Mouse (Mus musculus) ES-Bruce4 (cell line): ENCODE results near the gene Clcf1. TPM values are rescaled to one million over a fixed set of nuclear protein-coding genes. Genes with fewer than 3 reads are reported as not detected.
A peak's percentile ranks its signal among the peaks of the same experiment; 100 is the strongest.

Source experiments
- H3K27ac ChIP-seq: 2 replicates; pipeline ENCODE4 v1.5.1; 2012; ENCODE audit warnings: low read length, inconsistent platforms; ENCODE audit not compliant: insufficient read depth
- H3K27me3 ChIP-seq: 2 replicates; pipeline ENCODE4 v1.6.1; 2012; ENCODE audit warnings: mild to moderate bottlenecking, low read length, inconsistent platforms; ENCODE audit not compliant: control insufficient read depth, poor library complexity, insufficient read depth, severe bottlenecking
- H3K36me3 ChIP-seq: 2 replicates; pipeline ENCODE4 v1.6.1; 2012; ENCODE audit warnings: inconsistent platforms, mild to moderate bottlenecking, low read length, moderate library complexity; ENCODE audit not compliant: control insufficient read depth, poor library complexity, insufficient read depth, severe bottlenecking
- H3K4me1 ChIP-seq: one replicate; pipeline ENCODE4 v1.8.1; 2011; ENCODE audit warnings: low read length; ENCODE audit not compliant: control insufficient read depth, insufficient read depth
- H3K4me3 ChIP-seq: 2 replicates; pipeline ENCODE4 v1.5.1; 2011; ENCODE audit warnings: low read depth, mild to moderate bottlenecking, low read length
- H3K9ac ChIP-seq: 2 replicates; pipeline ENCODE4 v1.6.1; 2012; ENCODE audit warnings: low read depth, mild to moderate bottlenecking, inconsistent platforms; ENCODE audit not compliant: poor library complexity, severe bottlenecking
- H3K9me3 ChIP-seq: replicated peaks from 2 replicates; pipeline ENCODE4 v1.6.1; 2012; ENCODE audit warnings: mild to moderate bottlenecking, low read length, inconsistent platforms; ENCODE audit not compliant: control insufficient read depth, poor library complexity, insufficient read depth, severe bottlenecking
- CTCF ChIP-seq: IDR thresholded peaks from one replicate; pipeline ENCODE4 v1.8.1; 2011; ENCODE audit warnings: low read depth, low read length
- EP300 ChIP-seq: IDR thresholded peaks from 2 replicates; pipeline ENCODE4 v1.6.1; 2011; ENCODE audit warnings: low read depth, low read length; ENCODE audit not compliant: insufficient read depth
- POLR2A ChIP-seq: IDR thresholded peaks from one replicate; pipeline ENCODE4 v1.8.1; 2011; ENCODE audit warnings: low read length; ENCODE audit not compliant: insufficient read depth
- polyA plus RNA-seq: library from polyadenylated mRNA; stranded (reverse); fragments of >200 nt; gene quantifications from 2 replicates; pipeline ENCODE4 v1.2.4, GENCODE M21; 2011; ENCODE audit warnings: low read depth; ENCODE audit not compliant: missing spikeins, insufficient read depth, insufficient read length

Clcf1 gene
- polyA plus RNA-seq, 1 experiment: 1.5 TPM

DNA sequence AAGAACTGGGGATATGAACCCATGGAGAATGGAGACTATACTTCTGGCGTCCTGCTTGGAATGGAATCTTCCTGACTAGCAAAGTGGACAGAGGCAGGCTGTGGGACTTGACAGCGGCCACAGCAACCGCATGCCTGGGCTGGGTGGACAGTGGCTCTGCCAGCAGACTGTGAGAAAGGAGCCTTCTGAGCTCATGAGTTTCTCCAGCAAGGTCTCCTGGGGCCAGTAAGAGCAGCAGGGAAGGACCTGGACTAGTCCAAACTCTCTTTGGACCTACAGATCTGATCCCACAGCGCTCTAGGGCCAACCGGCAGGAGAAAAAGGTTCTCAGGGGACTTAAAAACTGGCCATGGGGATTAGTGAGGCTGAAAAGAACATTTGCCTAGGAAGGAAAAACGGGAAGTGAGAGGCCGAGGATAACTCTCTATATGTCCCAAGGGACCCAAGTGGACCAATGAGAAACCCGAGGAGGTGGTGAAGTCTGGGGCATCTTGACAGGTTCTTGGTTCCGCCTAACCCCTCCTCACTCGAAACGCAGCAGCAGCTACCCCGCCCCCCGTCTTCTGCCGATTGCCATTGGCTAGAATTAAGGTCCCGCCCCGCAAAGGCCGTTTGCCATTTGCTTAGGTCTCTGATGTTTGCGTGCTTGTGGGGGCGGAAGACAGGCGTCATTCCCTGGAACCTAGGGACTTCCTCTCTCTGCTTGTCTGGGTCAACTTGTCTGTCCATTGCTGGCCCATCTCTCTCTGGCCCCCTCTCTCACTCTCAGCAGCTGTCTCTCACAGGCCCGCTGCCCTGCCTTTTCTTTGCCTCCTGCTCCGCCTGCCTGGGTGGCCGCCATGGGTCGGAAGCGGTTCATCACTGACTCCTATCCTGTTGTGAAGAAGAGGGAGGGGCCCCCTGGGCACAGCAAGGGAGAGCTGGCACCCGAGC is 17.5 kb downstream of the Clcf1 start, which contains the start of gene Pold4:
Gene Pold4 (plus strand): TSS at position 647 of the 933 bp plus-strand sequence.
- Histone ChIP-seq H3K4me3 (peak within 1 kb of the TSS; percentile 96), H3K4me1 (no peaks in the 10 kb centered on the region), H3K27me3 (no peaks in the 10 kb centered on the region), H3K27ac (no peak within 1 kb of the TSS), H3K36me3 (no peaks in the 10 kb centered on the region), H3K9ac (peak within 1 kb of the TSS; percentile 41; the same call in 1 of the 2 replicates), H3K9me3 (no peaks in the 10 kb centered on the region)
- TF ChIP-seq CTCF: no peak
- no peak for TF ChIP-seq EP300
- TF ChIP-seq POLR2A: no peak

DNA sequence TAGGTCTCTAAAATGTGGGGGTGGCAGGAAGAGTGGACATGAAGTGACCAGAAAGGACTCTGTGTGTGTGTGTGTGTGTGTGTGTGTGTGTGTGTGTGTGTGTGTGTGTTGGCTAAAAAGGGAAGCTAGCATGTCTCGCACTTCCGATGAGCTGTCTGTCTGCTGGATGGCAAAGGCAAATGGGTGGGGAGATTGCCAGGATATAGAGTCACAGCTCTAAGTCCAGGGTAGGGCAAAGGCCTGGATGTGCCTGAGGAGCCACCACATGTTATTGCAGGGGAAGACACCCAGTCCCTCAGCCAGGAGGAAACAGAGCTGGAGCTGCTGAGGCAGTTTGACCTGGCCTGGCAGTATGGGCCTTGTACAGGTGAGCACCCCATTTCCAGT is 18.1 kb downstream of the Clcf1 start:
- Histone ChIP-seq H3K4me3 (peak overlapping the region; percentile 96), H3K36me3 (no peaks in the 10 kb centered on the region), H3K27me3 (no peaks in the 10 kb centered on the region), H3K9ac (0 out of 2 replicates have a peak overlapping the region, but pooled peaks have one; percentile 41), H3K4me1 (no peaks in the 10 kb centered on the region), H3K9me3 (no peaks in the 10 kb centered on the region), H3K27ac (no peak overlapping the region)
- TF ChIP-seq CTCF (no peak), EP300 (no peak), POLR2A (no peak)

DNA sequence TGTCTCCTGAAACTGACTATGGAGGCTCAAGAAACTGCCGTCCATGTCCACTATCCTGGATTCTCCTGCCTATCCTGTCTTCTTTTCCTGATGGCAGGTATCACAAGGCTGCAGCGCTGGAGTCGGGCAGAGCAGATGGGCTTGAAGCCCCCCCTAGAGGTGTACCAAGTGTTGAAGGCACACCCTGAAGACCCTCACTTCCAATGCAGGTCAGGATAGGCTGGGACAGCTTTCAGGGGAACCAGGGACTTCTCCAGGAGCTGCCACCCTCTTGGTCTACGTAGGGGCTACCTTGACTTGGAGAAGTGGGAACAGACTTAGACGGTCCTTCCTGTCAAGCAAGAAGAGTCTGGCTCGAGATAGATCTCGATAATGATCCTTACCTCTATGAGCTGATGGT is 18.6 kb downstream of the Clcf1 start:
- Histone ChIP-seq H3K4me1 (no peaks in the 10 kb centered on the region), H3K9me3 (no peaks in the 10 kb centered on the region), H3K27ac (no peak overlapping the region), H3K4me3 (no peak overlapping the region), H3K9ac (no peak overlapping the region), H3K36me3 (no peaks in the 10 kb centered on the region), H3K27me3 (no peaks in the 10 kb centered on the region)
- TF ChIP-seq EP300: no peak

DNA sequence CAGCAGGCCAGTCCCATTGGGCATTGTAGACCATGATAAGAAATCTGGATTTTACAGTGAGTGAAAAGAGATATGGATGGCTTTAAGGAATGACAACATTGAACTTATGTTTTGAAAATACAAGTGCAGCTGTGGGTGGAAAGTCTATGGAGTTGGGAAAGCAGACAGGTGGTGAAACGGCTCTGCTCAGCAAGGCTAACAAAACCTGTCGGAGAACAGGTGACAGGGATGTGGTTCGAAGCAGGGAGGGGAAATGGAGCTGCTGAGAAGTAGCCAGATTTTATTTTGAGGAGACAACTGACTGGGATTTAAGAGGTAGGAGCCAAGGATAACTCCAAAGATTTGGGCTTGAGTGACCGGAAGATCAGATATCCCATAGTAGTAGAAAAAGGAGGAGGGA is 20.5 kb downstream of the Clcf1 start:
- Histone ChIP-seq H3K4me3 (no peak overlapping the region), H3K9ac (no peak overlapping the region), H3K27ac (no peak overlapping the region), H3K27me3 (no peaks in the 10 kb centered on the region), H3K36me3 (no peaks in the 10 kb centered on the region), H3K4me1 (no peaks in the 10 kb centered on the region), H3K9me3 (no peaks in the 10 kb centered on the region)
- TF ChIP-seq POLR2A (no peak), EP300 (no peak), CTCF (no peak)

DNA sequence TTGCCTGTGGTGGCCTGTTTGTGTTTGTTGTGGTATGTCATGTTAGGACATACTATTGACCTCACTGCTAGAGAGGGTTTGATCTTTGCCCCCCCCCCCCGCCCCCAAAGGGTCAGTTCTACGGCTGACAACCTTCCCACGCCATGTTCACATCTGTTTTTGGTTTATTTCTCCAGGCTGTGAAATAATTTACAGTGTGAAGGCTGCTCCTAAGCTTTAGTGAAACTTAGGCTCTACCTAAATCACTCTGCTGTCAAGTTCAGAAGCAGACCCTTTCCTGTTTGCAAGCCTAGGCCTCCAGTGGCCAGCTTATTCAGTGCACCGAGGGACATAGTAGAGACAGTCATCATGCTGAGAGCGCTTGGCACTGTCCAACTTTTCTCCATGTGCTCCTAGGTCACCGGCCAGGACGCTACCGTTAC is 26.2 kb downstream of the Clcf1 start:
- no peak overlapping the region for H3K9ac ChIP-seq
- TF ChIP-seq EP300 (no peak), CTCF (no peak), POLR2A (no peak)
- H3K36me3 ChIP-seq: no peaks in the 10 kb centered on the region
- H3K27ac ChIP-seq: no peak overlapping the region
- no peaks in the 10 kb centered on the region for H3K4me1 ChIP-seq
- H3K9me3 ChIP-seq: no peaks in the 10 kb centered on the region
- H3K4me3 ChIP-seq: no peak overlapping the region
- no peaks in the 10 kb centered on the region for H3K27me3 ChIP-seq

DNA sequence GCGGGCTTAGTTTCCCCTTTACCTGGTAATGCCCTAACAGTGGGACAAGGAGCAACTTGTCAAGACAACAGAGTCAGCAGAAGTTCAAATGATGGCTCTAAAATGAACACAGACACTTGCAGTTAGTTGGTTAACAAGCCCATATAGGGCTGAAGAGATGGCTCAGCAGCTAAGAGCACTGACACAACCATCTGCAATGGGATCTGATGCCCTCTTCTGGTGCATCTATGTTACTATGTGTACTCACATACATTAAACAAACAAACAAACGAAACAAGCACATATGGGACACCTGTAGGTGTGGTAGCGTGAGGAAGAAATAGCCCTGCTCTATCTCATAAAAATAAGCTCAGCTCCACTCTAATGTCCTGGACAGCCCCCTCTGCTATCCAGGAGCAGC is 28.4 kb downstream of the Clcf1 start:
- no peaks in the 10 kb centered on the region for H3K9me3 ChIP-seq
- H3K9ac ChIP-seq: no peak overlapping the region
- H3K27me3 ChIP-seq: no peaks in the 10 kb centered on the region
- no peaks in the 10 kb centered on the region for H3K4me1 ChIP-seq
- TF ChIP-seq POLR2A: no peak
- no peak for TF ChIP-seq EP300
- no peak for TF ChIP-seq CTCF
- no peak overlapping the region for H3K27ac ChIP-seq
- no peak overlapping the region for H3K4me3 ChIP-seq
- no peaks in the 10 kb centered on the region for H3K36me3 ChIP-seq
